Mouse (Mus musculus): ENCODE measurements around the gene Zfp683. TPM values are rescaled to one million over a fixed set of nuclear protein-coding genes. Genes with fewer than 3 reads are reported as not detected.

Gene Zfp683
- total and polyA plus RNA-seq, 3 experiments: 0.16 TPM; not detected in 2

GRCm38 (mm10) chr4:134101979-134102741, 48.5 kb downstream of the Zfp683 start, which contains the start of gene Ubxn11:
Ubxn11 (plus strand) TSS chr4:134102570.
- H3K4me2 ChIP-seq (ENCODE audit: insufficient read depth, low read depth, poor library complexity, severe bottlenecking): peak within 1 kb of the TSS; percentile 85
- H3K27me3 ChIP-seq (replicated peaks): no peaks in the 10 kb centered on the region
- DNase-seq (ENCODE audit: extremely low read depth): peak; percentile 97
- peaks cover 0 to 9% of the 10 kb centered on the region in 2 experiments for H3K36me3 ChIP-seq (replicated peaks in 1 of 2; ENCODE audit: control insufficient read depth in 1 of 2, insufficient read depth in 1 of 2, low read length in 1 of 2)
- peak within 1 kb of the TSS; percentile 79 to 83 (median 81) for H3K4me3 ChIP-seq (replicated peaks in 1 of 3; ENCODE audit: low read depth in 2 of 3, low read length in 2 of 3, poor library complexity in 1 of 3)
- in situ Hi-C loops (cut with MboI; ENCODE audit: low pct_ligation_motif_present, low pct_unique_long_range_greater_than_20kb, low sequenced_read_pairs) (no loop called here), dilution Hi-C loops (cut with MboI; ENCODE audit: extremely low pct_ligation_motif_present, extremely low pct_unique_long_range_greater_than_20kb, low sequenced_read_pairs) (no loop called here)
- TF ChIP-seq UBTF (IDR thresholded peaks at IDR 0.05; ENCODE audit: low read depth, low read length): peak; percentile 70; the same call in 1 of the 2 replicates
- peak; percentile 62; the same call in 1 of the 2 replicates for TF ChIP-seq TCF12 (IDR thresholded peaks at IDR 0.05; ENCODE audit: low read depth, low read length)
- TF ChIP-seq ELF1 (IDR thresholded peaks at IDR 0.05; ENCODE audit: low read depth, low read length): peak; percentile 48
- TF ChIP-seq SMC3 (IDR thresholded peaks at IDR 0.05; ENCODE audit: low read depth, low read length): no peak
- no peak; the same call in 1 of the 2 replicates for TF ChIP-seq GABPA (IDR thresholded peaks at IDR 0.05; ENCODE audit: insufficient replicate concordance, low read depth, low read length)
- TF ChIP-seq MEF2A (IDR thresholded peaks at IDR 0.05; ENCODE audit: borderline replicate concordance, low read depth, low read length): peak; percentile 63
- peak; percentile 71 for TF ChIP-seq MYC (IDR thresholded peaks at IDR 0.05; ENCODE audit: low read depth, low read length)
- TF ChIP-seq ZMIZ1 (IDR thresholded peaks at IDR 0.05; ENCODE audit: low read depth, low read length): peak; percentile 87
- no peak for TF ChIP-seq CTCF (conservative IDR thresholded peaks at IDR 0.05 in 1 of 2, IDR thresholded peaks at IDR 0.05 in 1 of 2; ENCODE audit: low read depth in 2 of 2, low read length in 2 of 2)
- TF ChIP-seq IRF4 (IDR thresholded peaks at IDR 0.05; ENCODE audit: low read depth, low read length): no peak
- no peak for TF ChIP-seq ZKSCAN1 (IDR thresholded peaks at IDR 0.05; ENCODE audit: borderline replicate concordance, low read depth, low read length)
- TF ChIP-seq MXI1 (IDR thresholded peaks at IDR 0.05; ENCODE audit: low read depth, low read length): peak; percentile 98
- peak; percentile 91; the same call in 1 of the 2 replicates for TF ChIP-seq KAT2A (IDR thresholded peaks at IDR 0.05; ENCODE audit: insufficient replicate concordance, low read length)
- TF ChIP-seq MAZ (IDR thresholded peaks at IDR 0.05; ENCODE audit: low read depth, low read length): no peak
- 0 out of 2 replicates have a peak, but pooled peaks have one; percentile 58 for TF ChIP-seq E2F4 (IDR thresholded peaks at IDR 0.05; ENCODE audit: insufficient replicate concordance, low read depth, low read length)
- TF ChIP-seq JUND (conservative IDR thresholded peaks at IDR 0.05; ENCODE audit: low read depth, low read length): peak; percentile 49
- peak; percentile 30 for TF ChIP-seq USF1 (IDR thresholded peaks at IDR 0.05; ENCODE audit: low read depth, low read length)
- TF ChIP-seq JUN (IDR thresholded peaks at IDR 0.05; ENCODE audit: insufficient read depth, low read depth, low read length): no peak
- TF ChIP-seq CHD1 (IDR thresholded peaks at IDR 0.05; ENCODE audit: low read depth, low read length): peak; percentile 72; the same call in 1 of the 2 replicates
- TF ChIP-seq POLR2A (IDR thresholded peaks at IDR 0.05; ENCODE audit: low read depth, low read length): peak; percentile 92
- peak; percentile 53 for TF ChIP-seq NRF1 (IDR thresholded peaks at IDR 0.05; ENCODE audit: low read depth, low read length)
- TF ChIP-seq EP300 (IDR thresholded peaks at IDR 0.05; ENCODE audit: low read length): peak; percentile 50; the same call in 1 of the 2 replicates
- TF ChIP-seq RCOR1 (conservative IDR thresholded peaks at IDR 0.05; ENCODE audit: low read depth, low read length): peak; percentile 41
- TF ChIP-seq MAX (IDR thresholded peaks at IDR 0.05; ENCODE audit: low read length): peak; percentile 50
- peak; percentile 91 for TF ChIP-seq NELFE (IDR thresholded peaks at IDR 0.05; ENCODE audit: low read depth, low read length)
- TF ChIP-seq ZC3H11A (IDR thresholded peaks at IDR 0.05; ENCODE audit: low read depth, low read length): no peak
- TF ChIP-seq USF2 (conservative IDR thresholded peaks at IDR 0.05; ENCODE audit: low read depth, low read length): no peak
- TF ChIP-seq PAX5 (IDR thresholded peaks at IDR 0.05; ENCODE audit: low read length): no peak
- no peak for TF ChIP-seq ZNF384 (IDR thresholded peaks at IDR 0.05; ENCODE audit: low read depth, low read length)
- TF ChIP-seq RAD21 (IDR thresholded peaks at IDR 0.05; ENCODE audit: low read depth, low read length): no peak
- no peak for TF ChIP-seq MAFK (IDR thresholded peaks at IDR 0.05; ENCODE audit: insufficient replicate concordance, low read length)
- peak; percentile 48; the same call in 1 of the 2 replicates for TF ChIP-seq TBP (conservative IDR thresholded peaks at IDR 0.05; ENCODE audit: low read depth, low read length)
- TF ChIP-seq HCFC1 (IDR thresholded peaks at IDR 0.05; ENCODE audit: low read depth, low read length): peak; percentile 97
- 0 out of 2 replicates have a peak, but pooled peaks have one; percentile 57 for TF ChIP-seq POLR2AphosphoS2 (IDR thresholded peaks at IDR 0.05; ENCODE audit: low read depth, low read length)
- TF ChIP-seq SIN3A (IDR thresholded peaks at IDR 0.05; ENCODE audit: low read length): peak; percentile 98
- peak; percentile 34; the same call in 1 of the 2 replicates for TF ChIP-seq ETS1 (conservative IDR thresholded peaks at IDR 0.05; ENCODE audit: low read depth, low read length)
- TF ChIP-seq BHLHE40 (IDR thresholded peaks at IDR 0.05; ENCODE audit: low read depth, low read length): peak; percentile 100
- peak; percentile 85 for TF ChIP-seq CHD2 (IDR thresholded peaks at IDR 0.05; ENCODE audit: low read length)
- peaks cover 17 to 45% of the 10 kb centered on the region in 2 experiments for H3K4me1 ChIP-seq (ENCODE audit: control insufficient read depth in 1 of 2, insufficient read depth in 2 of 2)
- no peaks in the 10 kb centered on the region for H3K79me2 ChIP-seq (replicated peaks; ENCODE audit: control insufficient read depth, extremely low read depth, insufficient read depth, poor library complexity, severe bottlenecking)
- peak within 1 kb of the TSS; percentile 94 for H3K9ac ChIP-seq (ENCODE audit: insufficient read depth, low read depth)
- no peaks in the 10 kb centered on the region for H3K9me3 ChIP-seq (replicated peaks; ENCODE audit: low read length)
- H3K27ac ChIP-seq (ENCODE audit: insufficient read depth, low read depth): peak within 1 kb of the TSS; percentile 82
